Mouse (Mus musculus) embryonic facial prominence, embryonic 13.5 days (tissue): ENCODE data around the gene Tspan15. TPM values are rescaled to one million over a fixed set of nuclear protein-coding genes. Genes with fewer than 3 reads are reported as not detected.
A peak's percentile ranks its signal among the peaks of the same experiment; 100 is the strongest.

Experiments used
- ATAC-seq: fragments of 200-750 bp; cut with Nextera tagmentation; 2 replicates; pipeline ENCODE4 v1.8.0; 2017; ENCODE audit warnings: low read depth; ENCODE audit not compliant: insufficient number of reproducible peaks, insufficient read depth, low FRiP score, low TSS enrichment
- H3K27ac ChIP-seq: fragments of 300-500 bp; sonication (generic); 2 replicates; pipeline ENCODE4 v1.5.1; 2015; ENCODE audit warnings: moderate library complexity, mild to moderate bottlenecking, inconsistent platforms
- H3K27me3 ChIP-seq: fragments of 300-500 bp; sonication (generic); 2 replicates; pipeline ENCODE4 v1.6.1; 2015; ENCODE audit warnings: mild to moderate bottlenecking, inconsistent platforms
- H3K36me3 ChIP-seq: fragments of 300-500 bp; sonication (generic); 2 replicates; pipeline ENCODE4 v1.6.1; 2015; ENCODE audit warnings: mild to moderate bottlenecking, inconsistent platforms
- H3K4me1 ChIP-seq: fragments of 300-500 bp; sonication (generic); 2 replicates; pipeline ENCODE4 v1.6.1; 2015; ENCODE audit warnings: inconsistent platforms
- H3K4me2 ChIP-seq: fragments of 300-500 bp; sonication (generic); 2 replicates; pipeline ENCODE4 v1.6.1; 2015; ENCODE audit warnings: moderate library complexity, mild to moderate bottlenecking, inconsistent platforms
- H3K4me3 ChIP-seq: fragments of 300-500 bp; sonication (generic); 2 replicates; pipeline ENCODE4 v1.5.1; 2015; ENCODE audit warnings: mild to moderate bottlenecking, inconsistent platforms
- H3K9ac ChIP-seq: fragments of 300-500 bp; sonication (generic); 2 replicates; pipeline ENCODE4 v1.6.1; 2015; ENCODE audit warnings: mild to moderate bottlenecking, inconsistent platforms
- H3K9me3 ChIP-seq: fragments of 300-500 bp; sonication (generic); 2 replicates; pipeline ENCODE4 v1.6.1; 2016; ENCODE audit warnings: inconsistent platforms
- WGBS: fragments of 180-500 bp; shearing (Covaris S2); methylation state at CpG from one replicate; pipeline ENCODE4 v1.1.7; 2015; ENCODE audit warnings: mixed read lengths; 5-methylcytosine and 5-hydroxymethylcytosine counted together
- polyA plus RNA-seq: library from polyadenylated mRNA; unstranded; fragments of >200 nt; fragmentation: Nextera tagmentation; extraction: Ambion mirVana; gene quantifications from 2 replicates; pipeline ENCODE4 v1.2.1, GENCODE M21; 2015

Gene Tspan15
- 9.8 and 11.3 TPM in 2 replicates for polyA plus RNA-seq

- H3K27me3 ChIP-seq, result peaks cover 6% of the 10 kb centered on the region
- WGBS, result under 1% methylated on average over 59 of the region's 59 CpGs
- H3K9ac ChIP-seq, result peak within 1 kb of the TSS; percentile 72
- peak; percentile 93 for ATAC-seq
- peak within 1 kb of the TSS; percentile 62 for H3K4me3 ChIP-seq
- H3K36me3 ChIP-seq, result no peaks in the 10 kb centered on the region
- no peaks in the 10 kb centered on the region for H3K9me3 ChIP-seq
- H3K4me1 ChIP-seq, result peaks cover 18% of the 10 kb centered on the region
- H3K4me2 ChIP-seq, result peak within 1 kb of the TSS; percentile 93
- H3K27ac ChIP-seq, result 0 out of 2 replicates have a peak within 1 kb of the TSS, but pooled peaks have one; percentile 48
Observed at GRCm38 (mm10) chr10:62230708-62231394, at the start of gene Tspan15. Tspan15 (minus strand) TSS chr10:62231251.

GRCm38 (mm10) chr10:62279671-62280070 is 48.6 kb upstream of the Tspan15 start:
- Histone ChIP-seq H3K4me3 (no peak overlapping the region), H3K27ac (no peak overlapping the region), H3K4me1 (no peaks in the 10 kb centered on the region), H3K4me2 (no peak overlapping the region), H3K36me3 (peaks cover 55% of the 10 kb centered on the region), H3K9me3 (no peaks in the 10 kb centered on the region), H3K9ac (no peak overlapping the region), H3K27me3 (no peaks in the 10 kb centered on the region)
- 88% methylated on average over 4 of the region's 4 CpGs for WGBS
- no peak for ATAC-seq

- no peaks in the 10 kb centered on the region for H3K4me1 ChIP-seq
- no peaks in the 10 kb centered on the region for H3K27me3 ChIP-seq
- no peak for ATAC-seq
- peaks cover 57% of the 10 kb centered on the region for H3K36me3 ChIP-seq
- WGBS, result 59% methylated on average over 3 of the region's 3 CpGs
- H3K4me3 ChIP-seq, result no peak overlapping the region
- no peak overlapping the region for H3K9ac ChIP-seq
- H3K27ac ChIP-seq, result no peak overlapping the region
- no peak overlapping the region for H3K4me2 ChIP-seq
- H3K9me3 ChIP-seq, result no peaks in the 10 kb centered on the region
Observed at GRCm38 (mm10) chr10:62279066-62279465, 48.0 kb upstream of the Tspan15 start.

GRCm38 (mm10) chr10:62277499-62278293 is 46.6 kb upstream of the Tspan15 start:
- Histone ChIP-seq H3K9ac (no peak overlapping the region), H3K4me2 (no peak overlapping the region), H3K27me3 (no peaks in the 10 kb centered on the region), H3K4me3 (no peak overlapping the region), H3K36me3 (peaks cover 60% of the 10 kb centered on the region), H3K9me3 (no peaks in the 10 kb centered on the region), H3K27ac (no peak overlapping the region), H3K4me1 (no peaks in the 10 kb centered on the region)
- 94% methylated on average over 18 of the region's 19 CpGs for WGBS
- no peak for ATAC-seq

GRCm38 (mm10) chr10:62275235-62275634 is 44.2 kb upstream of the Tspan15 start:
- ATAC-seq, result no peak
- peaks cover 61% of the 10 kb centered on the region for H3K36me3 ChIP-seq
- H3K9ac ChIP-seq, result no peak overlapping the region
- no peaks in the 10 kb centered on the region for H3K9me3 ChIP-seq
- no peak overlapping the region for H3K4me3 ChIP-seq
- no peaks in the 10 kb centered on the region for H3K4me1 ChIP-seq
- H3K27ac ChIP-seq, result no peak overlapping the region
- no peak overlapping the region for H3K4me2 ChIP-seq
- no peaks in the 10 kb centered on the region for H3K27me3 ChIP-seq
- WGBS, result 28% methylated on average over 4 of the region's 4 CpGs

- no peaks in the 10 kb centered on the region for H3K4me1 ChIP-seq
- peaks cover 57% of the 10 kb centered on the region for H3K36me3 ChIP-seq
- H3K9ac ChIP-seq, result no peak overlapping the region
- no peaks in the 10 kb centered on the region for H3K27me3 ChIP-seq
- no peak overlapping the region for H3K4me3 ChIP-seq
- H3K9me3 ChIP-seq, result no peaks in the 10 kb centered on the region
- WGBS, result 85% methylated on average over 16 of the region's 16 CpGs
- H3K4me2 ChIP-seq, result no peak overlapping the region
- no peak overlapping the region for H3K27ac ChIP-seq
- ATAC-seq, result 0 out of 2 replicates have a peak, but pooled peaks have one; percentile 24
Observed at GRCm38 (mm10) chr10:62269278-62269677, 38.2 kb upstream of the Tspan15 start.

GRCm38 (mm10) chr10:62264299-62264698 is 33.2 kb upstream of the Tspan15 start:
- H3K9ac ChIP-seq, result no peak overlapping the region
- H3K36me3 ChIP-seq, result peaks cover 11% of the 10 kb centered on the region; the same call in 1 of the 2 replicates
- no peaks in the 10 kb centered on the region for H3K27me3 ChIP-seq
- H3K27ac ChIP-seq, result no peak overlapping the region
- ATAC-seq, result no peak
- no peaks in the 10 kb centered on the region for H3K4me1 ChIP-seq
- WGBS, result 76% methylated on average over 2 of the region's 2 CpGs
- H3K4me2 ChIP-seq, result no peak overlapping the region
- H3K9me3 ChIP-seq, result no peaks in the 10 kb centered on the region
- no peak overlapping the region for H3K4me3 ChIP-seq

- ATAC-seq, result no peak
- H3K4me2 ChIP-seq, result no peak overlapping the region
- H3K4me3 ChIP-seq, result no peak overlapping the region
- no peak overlapping the region for H3K27ac ChIP-seq
- H3K9me3 ChIP-seq, result no peaks in the 10 kb centered on the region
- H3K27me3 ChIP-seq, result no peaks in the 10 kb centered on the region
- H3K36me3 ChIP-seq, result no peaks in the 10 kb centered on the region
- H3K4me1 ChIP-seq, result no peaks in the 10 kb centered on the region
- H3K9ac ChIP-seq, result no peak overlapping the region
- WGBS, result 14% methylated on average over 18 of the region's 18 CpGs
Observed at GRCm38 (mm10) chr10:62261115-62261886, 30.2 kb upstream of the Tspan15 start.

- Histone ChIP-seq H3K27me3 (no peaks in the 10 kb centered on the region), H3K9me3 (no peaks in the 10 kb centered on the region), H3K4me2 (no peak overlapping the region), H3K36me3 (no peaks in the 10 kb centered on the region), H3K4me3 (no peak overlapping the region), H3K27ac (no peak overlapping the region), H3K9ac (no peak overlapping the region), H3K4me1 (no peaks in the 10 kb centered on the region)
- ATAC-seq, result no peak
- 89% methylated on average over 5 of the region's 5 CpGs for WGBS
Observed at GRCm38 (mm10) chr10:62258298-62258697, 27.2 kb upstream of the Tspan15 start.

- ATAC-seq, result no peak
- H3K27me3 ChIP-seq, result no peaks in the 10 kb centered on the region
- WGBS, result 87% methylated on average over 27 of the region's 27 CpGs
- H3K4me1 ChIP-seq, result peaks cover 6% of the 10 kb centered on the region; the same call in 1 of the 2 replicates
- H3K27ac ChIP-seq, result no peak overlapping the region
- no peak overlapping the region for H3K4me2 ChIP-seq
- H3K36me3 ChIP-seq, result no peaks in the 10 kb centered on the region
- no peak overlapping the region for H3K9ac ChIP-seq
- no peaks in the 10 kb centered on the region for H3K9me3 ChIP-seq
- no peak overlapping the region for H3K4me3 ChIP-seq
Observed at GRCm38 (mm10) chr10:62252496-62253235, 21.6 kb upstream of the Tspan15 start.

GRCm38 (mm10) chr10:62252000-62252488 is 21.0 kb upstream of the Tspan15 start, which contains the start of gene Tacr2:
Tacr2 (plus strand) TSS chr10:62252438.
- WGBS, result 63% methylated on average over 12 of the region's 12 CpGs
- H3K27me3 ChIP-seq, result no peaks in the 10 kb centered on the region
- no peak within 1 kb of the TSS for H3K9ac ChIP-seq
- no peaks in the 10 kb centered on the region for H3K9me3 ChIP-seq
- no peak for ATAC-seq
- no peak within 1 kb of the TSS for H3K27ac ChIP-seq
- H3K4me3 ChIP-seq, result no peak within 1 kb of the TSS
- H3K4me1 ChIP-seq, result peaks cover 10% of the 10 kb centered on the region; the same call in 1 of the 2 replicates
- no peak within 1 kb of the TSS for H3K4me2 ChIP-seq
- H3K36me3 ChIP-seq, result no peaks in the 10 kb centered on the region
